Mouse (Mus musculus) layer of hippocampus, adult 18-20 months (tissue): ENCODE measurements around the gene Il4i1. TPM values are rescaled to one million over a fixed set of nuclear protein-coding genes. Genes with fewer than 3 reads are reported as not detected.

ENCODE experiments used
- DNase-seq, 2 experiments: peaks; one replicate each; pipeline ENCODE4 v3.0.0; 2022; ENCODE audit warnings: low spot score in 2 of 2
- total RNA-seq, 2 experiments: library from RNA; stranded (reverse); gene quantifications; 2 replicates each; pipeline ENCODE4 v1.2.3; 2021

Il4i1 gene
- total RNA-seq, 2 experiments from 2014 or later: 1.8 to 2.0 TPM

- DNase-seq: peak in 1 of 2 experiments; percentile 27
Measured at GRCm38 (mm10) chr7:44818751-44819235, 2.6 kb downstream of the Il4i1 start.

DNA sequence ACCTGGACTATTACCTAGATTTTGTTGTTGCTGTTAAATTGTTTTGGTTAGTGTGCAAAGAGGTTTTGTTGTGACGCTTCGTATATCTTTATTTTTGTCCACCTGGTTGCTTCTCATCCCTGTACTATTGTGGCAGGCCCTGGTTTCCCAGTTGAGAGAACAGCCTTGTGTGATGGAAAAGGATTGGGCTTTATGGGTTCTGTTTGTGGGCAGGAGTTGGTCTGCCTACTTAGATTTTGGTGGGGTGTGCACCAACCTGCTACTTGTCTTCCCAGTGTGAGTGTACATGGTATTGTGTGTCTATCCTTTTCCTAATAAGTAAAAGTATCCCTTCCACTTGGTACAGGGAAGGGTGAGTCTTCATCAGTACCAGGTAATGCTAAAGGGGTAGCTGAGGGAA is 3.2 kb downstream of the Il4i1 start:
- no peak for DNase-seq

DNA sequence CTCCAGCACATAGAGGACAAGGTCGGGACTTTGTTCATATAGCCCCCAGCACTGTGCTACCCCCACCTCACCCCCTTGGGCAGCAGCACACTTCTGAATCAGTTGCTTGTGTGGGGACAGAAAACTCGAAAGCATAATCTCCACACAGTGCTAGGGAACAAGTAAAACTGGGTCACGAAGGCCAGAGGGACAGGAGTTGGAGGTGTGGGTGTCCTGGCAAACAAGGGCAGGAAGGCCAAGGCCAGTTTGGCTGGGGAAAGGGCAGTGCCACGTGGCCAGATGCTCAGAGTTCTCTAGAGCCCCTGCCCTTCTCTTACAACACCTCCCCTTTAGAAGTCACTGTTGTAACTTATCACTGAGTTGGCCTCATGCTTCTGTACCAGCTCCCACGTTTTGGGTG is 3.7 kb downstream of the Il4i1 start:
- no peak for DNase-seq

GRCm38 (mm10) chr7:44820525-44820924 is 4.3 kb downstream of the Il4i1 start:
- no peak for DNase-seq

DNA sequence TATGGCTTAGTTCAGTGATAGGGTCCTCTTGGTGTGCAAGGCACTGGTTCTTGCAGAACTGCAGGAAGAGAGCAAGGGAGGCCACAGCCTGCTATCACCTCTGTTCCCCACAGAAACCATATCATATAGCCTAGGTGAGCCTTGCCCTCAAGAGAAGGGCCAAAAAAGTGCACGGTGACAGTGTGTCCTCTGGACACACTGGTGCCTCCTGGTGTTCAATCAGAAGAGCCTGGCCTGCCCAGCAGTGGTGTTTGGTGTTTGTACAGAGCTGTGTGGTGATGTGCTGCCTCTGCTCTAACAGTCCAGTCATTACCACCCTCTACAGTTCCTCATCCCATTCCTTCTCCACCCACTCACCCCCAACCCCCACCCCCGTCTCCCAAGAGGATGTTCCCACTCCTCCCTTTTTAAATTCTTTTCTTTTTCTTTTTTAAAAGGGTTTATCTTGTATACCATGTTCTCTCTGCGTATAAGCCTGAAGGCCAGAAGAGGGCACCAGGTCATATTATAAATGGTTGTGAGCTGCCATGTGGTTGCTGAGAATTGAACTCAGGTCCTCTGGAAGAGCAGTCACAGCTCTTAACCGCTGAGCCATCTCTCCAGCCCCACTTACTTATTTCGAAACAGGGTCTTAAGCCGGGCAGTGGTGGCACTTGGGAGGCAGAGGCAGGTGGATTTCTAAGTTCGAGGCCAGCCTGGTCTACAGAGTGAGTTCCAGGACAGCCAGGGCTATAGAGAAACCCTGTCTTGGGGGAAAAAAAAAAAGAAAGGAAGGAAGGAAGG is 5.7 kb downstream of the Il4i1 start:
- DNase-seq: peak in 1 of 2 experiments; percentile 0

GRCm38 (mm10) chr7:44823409-44823808 is 7.2 kb downstream of the Il4i1 start:
- DNase-seq: no peak

GRCm38 (mm10) chr7:44824872-44825271 is 8.7 kb downstream of the Il4i1 start:
- DNase-seq: peak; percentile 58 to 84

GRCm38 (mm10) chr7:44826771-44827170 is 10.6 kb downstream of the Il4i1 start:
- DNase-seq: no peak

GRCm38 (mm10) chr7:44828706-44829105 is 12.5 kb downstream of the Il4i1 start:
- no peak for DNase-seq

GRCm38 (mm10) chr7:44832763-44833162 is 16.6 kb downstream of the Il4i1 start:
- no peak for DNase-seq

- DNase-seq: no peak
Measured at GRCm38 (mm10) chr7:44835373-44836015, 19.3 kb downstream of the Il4i1 start.

GRCm38 (mm10) chr7:44836016-44836404 is 19.8 kb downstream of the Il4i1 start:
- DNase-seq: no peak

DNA sequence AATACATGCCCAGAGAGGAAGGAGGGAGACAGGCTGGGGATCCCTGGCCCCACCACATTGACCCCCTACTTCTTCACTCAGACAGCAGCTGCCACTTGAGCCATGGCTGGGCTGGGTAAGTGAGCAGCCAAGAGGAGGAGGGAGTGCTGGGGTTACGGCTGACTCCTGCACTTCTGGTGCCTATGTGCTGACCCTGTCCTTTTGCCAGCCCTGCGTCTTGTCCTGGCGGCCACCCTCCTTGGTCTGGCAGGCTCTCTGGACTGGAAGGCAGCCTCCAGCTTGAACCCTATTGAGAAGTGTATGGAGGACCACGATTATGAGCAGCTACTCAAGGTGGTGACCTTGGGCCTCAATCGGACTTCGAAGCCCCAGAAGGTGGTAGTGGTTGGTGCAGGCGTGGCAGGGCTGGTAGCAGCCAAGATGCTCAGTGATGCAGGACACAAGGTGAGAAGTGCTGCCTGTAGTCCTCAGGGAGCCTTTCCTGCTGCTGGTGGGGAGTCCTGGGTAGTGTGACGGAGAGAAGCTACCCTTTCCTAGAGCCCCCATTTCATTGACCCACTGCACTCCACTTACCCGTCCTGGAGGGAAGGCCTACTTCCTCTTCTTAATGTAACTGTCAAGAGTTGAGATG is 20.4 kb downstream of the Il4i1 start:
- DNase-seq: no peak

DNA sequence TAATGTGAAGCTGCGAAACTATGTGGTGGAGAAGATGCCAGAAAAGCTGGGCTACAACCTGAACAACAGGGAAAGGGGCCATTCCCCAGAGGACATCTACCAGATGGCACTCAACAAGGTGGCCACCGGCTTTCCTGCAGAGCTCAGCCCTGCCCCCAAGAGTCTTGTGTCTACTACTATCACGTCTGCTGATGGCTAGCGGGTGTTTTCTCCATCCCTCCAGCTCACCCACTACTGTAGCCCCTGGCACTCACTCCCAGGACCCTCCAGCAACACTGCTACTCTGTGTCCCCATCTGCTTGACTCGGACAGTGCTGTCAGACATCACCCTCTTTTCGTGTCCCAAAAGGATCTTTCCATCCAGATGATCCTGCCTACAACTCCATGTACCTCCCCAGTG is 21.9 kb downstream of the Il4i1 start:
- no peak for DNase-seq

GRCm38 (mm10) chr7:44839171-44839490 is 22.9 kb downstream of the Il4i1 start:
- DNase-seq: no peak

- peak in 1 of 2 experiments; percentile 66 for DNase-seq
Measured at GRCm38 (mm10) chr7:44839491-44840191, 23.5 kb downstream of the Il4i1 start.

DNA sequence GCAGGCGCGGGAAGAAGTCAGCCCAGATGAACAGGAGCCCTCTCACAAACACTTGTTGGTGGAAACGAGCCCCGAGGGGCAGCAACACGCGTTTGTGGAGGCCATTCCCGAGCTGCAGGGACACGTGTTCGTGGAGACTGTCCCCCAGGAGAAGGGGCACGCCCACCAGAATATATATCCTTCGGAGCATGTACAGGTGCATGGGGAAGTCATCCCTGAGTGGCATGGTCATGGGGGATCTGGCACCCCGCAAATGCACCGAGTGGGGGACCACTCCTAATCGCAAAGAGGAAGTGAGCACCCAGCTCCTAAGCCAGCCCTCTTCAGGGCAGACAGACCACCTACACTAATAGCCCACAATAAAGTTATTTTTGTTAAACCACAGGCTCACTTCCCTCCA is 24.2 kb downstream of the Il4i1 start:
- DNase-seq: no peak

- DNase-seq: no peak
Measured at GRCm38 (mm10) chr7:44841825-44842463, 25.8 kb downstream of the Il4i1 start.

DNA sequence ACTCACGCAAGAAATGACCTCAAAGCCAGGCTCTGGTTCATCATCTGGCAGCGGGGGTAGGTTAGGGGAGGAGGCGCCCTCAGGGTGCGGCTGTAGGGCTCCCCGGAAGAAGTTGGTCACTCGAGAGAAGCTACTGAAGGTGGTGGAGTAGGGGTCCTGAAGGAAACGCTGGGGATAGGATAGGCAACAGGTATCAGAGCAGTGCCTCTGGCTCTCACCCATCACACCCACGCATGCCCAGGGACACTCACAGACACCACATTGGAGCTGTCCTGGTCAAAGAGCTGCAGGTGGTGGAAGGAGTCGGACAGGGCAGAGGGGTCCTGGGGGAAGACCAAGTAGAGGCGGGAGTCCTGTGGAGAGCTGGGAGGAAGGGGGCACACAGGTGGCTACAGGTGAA is 28.8 kb downstream of the Il4i1 start:
- DNase-seq: no peak

- no peak for DNase-seq
Measured at GRCm38 (mm10) chr7:44846804-44847203, 30.6 kb downstream of the Il4i1 start.

DNA sequence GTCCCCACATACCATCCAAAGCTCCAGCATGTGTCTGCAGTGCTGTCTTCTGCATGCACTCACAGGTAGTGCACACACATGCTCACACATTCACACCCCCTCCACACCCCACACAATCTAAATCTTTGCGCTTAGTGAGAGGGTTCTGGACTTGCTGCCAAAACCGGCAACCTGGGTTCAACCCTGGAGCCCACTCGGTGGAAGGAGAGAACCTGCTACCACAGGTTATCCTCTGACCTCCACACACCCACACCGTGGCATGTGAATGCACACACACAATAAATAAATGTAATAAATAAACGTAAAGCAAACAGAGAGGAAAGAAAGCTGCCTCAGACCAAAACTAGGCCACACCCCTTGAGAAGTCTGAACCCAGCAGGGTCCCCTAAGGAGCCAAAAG is 31.6 kb downstream of the Il4i1 start:
- no peak for DNase-seq
